In the genomic region with DNA sequence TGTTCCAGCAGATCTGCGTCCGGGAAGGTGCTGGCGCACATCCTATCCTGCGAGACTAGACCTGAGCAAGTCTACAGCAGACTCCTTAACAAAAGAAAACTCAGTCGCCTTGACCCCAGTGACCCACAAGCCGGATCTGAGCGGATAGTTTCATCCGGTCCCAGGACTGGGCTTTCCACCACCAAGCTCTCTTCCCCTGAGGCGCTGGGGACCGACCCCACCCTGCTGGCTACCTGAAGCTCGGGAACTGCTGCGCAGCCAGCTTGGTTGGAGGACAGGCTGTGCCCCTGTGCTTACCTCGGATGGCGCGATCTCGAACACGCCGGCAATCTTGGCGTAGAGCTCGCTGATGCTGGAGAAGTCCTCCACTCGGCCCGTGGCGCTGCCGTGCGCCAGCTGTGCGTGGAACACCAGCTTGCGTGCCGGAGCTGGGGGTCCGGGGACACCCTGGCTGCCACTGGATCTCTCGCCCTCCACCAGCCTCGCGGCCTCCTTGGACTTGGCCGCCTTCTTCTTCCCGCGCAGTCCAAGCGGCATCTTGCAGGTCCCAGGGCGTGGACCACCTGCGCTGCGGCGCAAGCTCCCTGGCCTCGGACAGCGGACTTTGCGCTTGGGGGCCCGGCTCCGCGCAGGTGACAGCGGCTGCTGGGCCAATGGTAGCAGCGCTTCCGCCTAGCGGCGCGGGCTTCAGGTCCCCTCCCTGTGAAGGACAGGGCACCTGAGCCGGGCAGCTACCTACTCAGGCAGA, we compare ENCODE assay signal across 9 mouse cellular contexts. TPM values are rescaled to one million over a fixed set of nuclear protein-coding genes. Genes with fewer than 3 reads are reported as not detected.
DNase-seq lines count a peak whose midpoint lies in the region; ATAC-seq and TF ChIP-seq lines count a peak whose summit lies in the region.
"Had no signal": no experiment of that assay in that cellular context is flagged by ENCODE, and none has a peak within 500 bp of the region (broad histone marks: within the 10 kb centered on the region; RNA-seq: fewer than 3 reads in every experiment).

No protein-coding gene starts in this region.

- no peak for TF ChIP-seq CTCF in ES-Bruce4 (IDR thresholded peaks at IDR 0.05; ENCODE audit: low read depth, low read length)

- H3K36me3 ChIP-seq in ES-Bruce4 (ENCODE audit: control insufficient read depth, insufficient read depth, low read length, poor library complexity, severe bottlenecking), result no peaks in the 10 kb centered on the region
- no peaks in the 10 kb centered on the region for H3K36me3 ChIP-seq in forebrain, embryonic 10.5 days (replicated peaks)
- no peaks in the 10 kb centered on the region for H3K36me3 ChIP-seq in hindbrain, embryonic 10.5 days
- peaks cover 10% of the 10 kb centered on the region for H3K36me3 ChIP-seq in megakaryocyte, embryonic 14.5 days (replicated peaks; ENCODE audit: low read length)
- no peaks in the 10 kb centered on the region for H3K36me3 ChIP-seq in stomach, embryonic 14.5 days (ENCODE audit: control insufficient read depth, insufficient read depth, low read length)

- H3K9me3 ChIP-seq in ES-Bruce4 (replicated peaks; ENCODE audit: control insufficient read depth, insufficient read depth, low read length, poor library complexity, severe bottlenecking), result no peaks in the 10 kb centered on the region
- no peaks in the 10 kb centered on the region; the same call in 1 of the 2 replicates for H3K9me3 ChIP-seq in forebrain, embryonic 10.5 days
- H3K9me3 ChIP-seq in hindbrain, embryonic 10.5 days, result 0 out of 2 replicates have a peak, but pooled peaks cover 3% of the 10 kb centered on the region
- H3K9me3 ChIP-seq in megakaryocyte, embryonic 14.5 days, result peaks cover 11% of the 10 kb centered on the region
- no peaks in the 10 kb centered on the region for H3K9me3 ChIP-seq in stomach, embryonic 14.5 days (ENCODE audit: control insufficient read depth, low read depth, low read length)

- peak; percentile 94 for TF ChIP-seq EP300 in ES-Bruce4 (IDR thresholded peaks at IDR 0.05; ENCODE audit: insufficient read depth, low read depth, low read length)

- intact Hi-C loops in left cerebral cortex, postnatal 36 days (cut with DNase I), result no loop called here

- H3K27ac ChIP-seq in ES-Bruce4 (ENCODE audit: insufficient read depth, low read length), result peak overlapping the region; percentile 86
- peak overlapping the region; percentile 79 for H3K27ac ChIP-seq in forebrain, embryonic 10.5 days
- H3K27ac ChIP-seq in hindbrain, embryonic 10.5 days, result peak overlapping the region; percentile 83
- H3K27ac ChIP-seq in stomach, embryonic 14.5 days (ENCODE audit: low read length), result peak overlapping the region; percentile 29; the same call in 1 of the 2 replicates

- H3K4me2 ChIP-seq in stomach, embryonic 14.5 days (replicated peaks; ENCODE audit: low read depth, low read length), result peak overlapping the region; percentile 97

- TF ChIP-seq POLR2A in ES-Bruce4 (IDR thresholded peaks at IDR 0.05; ENCODE audit: insufficient read depth, low read length), result no peak

- peak; percentile 80 for ATAC-seq in stomach, embryonic 14.5 days (ENCODE audit: insufficient number of reproducible peaks, insufficient read depth, low FRiP score, low read depth)

- H3K27me3 ChIP-seq in ES-Bruce4 (ENCODE audit: control insufficient read depth, insufficient read depth, low read length, poor library complexity, severe bottlenecking), result no peaks in the 10 kb centered on the region
- peaks cover 56% of the 10 kb centered on the region for H3K27me3 ChIP-seq in forebrain, embryonic 10.5 days (ENCODE audit: poor library complexity, severe bottlenecking)
- peaks cover 50% of the 10 kb centered on the region for H3K27me3 ChIP-seq in hindbrain, embryonic 10.5 days (ENCODE audit: insufficient read depth, poor library complexity, severe bottlenecking)
- H3K27me3 ChIP-seq in megakaryocyte, embryonic 14.5 days (replicated peaks), result peaks cover 17% of the 10 kb centered on the region
- H3K27me3 ChIP-seq in stomach, embryonic 14.5 days (ENCODE audit: control insufficient read depth, insufficient read depth, low read length), result no peaks in the 10 kb centered on the region

- DNase-seq in brain, adult 2 months (ENCODE audit: low read depth, low spot score), result peak; percentile 77
- peak; percentile 50 for DNase-seq in forebrain, embryonic 10.5 days (ENCODE audit: extremely low spot score, low spot score)
- DNase-seq in hindbrain, embryonic 10.5 days (ENCODE audit: low spot score), result peak; percentile 59
- DNase-seq in left cerebral cortex, postnatal 36 days (ENCODE audit: low spot score in 2 of 2), result peak; percentile 50 to 51
- no peak for DNase-seq in ovary, adult 18-20 months (ENCODE audit: low spot score)

- 1% methylated on average over 53 of the region's 53 CpGs for WGBS in forebrain, embryonic 10.5 days
- WGBS in hindbrain, embryonic 10.5 days, result 1% methylated on average over 53 of the region's 53 CpGs
- 3% methylated on average over 53 of the region's 53 CpGs for WGBS in stomach, embryonic 14.5 days

- no peaks in the 10 kb centered on the region for H3K4me1 ChIP-seq in ES-Bruce4 (ENCODE audit: control insufficient read depth, insufficient read depth, low read length)
- H3K4me1 ChIP-seq in forebrain, embryonic 10.5 days, result peaks cover 28% of the 10 kb centered on the region
- peaks cover 24% of the 10 kb centered on the region for H3K4me1 ChIP-seq in hindbrain, embryonic 10.5 days (replicated peaks)
- peaks cover 71% of the 10 kb centered on the region for H3K4me1 ChIP-seq in megakaryocyte, embryonic 14.5 days
- H3K4me1 ChIP-seq in stomach, embryonic 14.5 days (ENCODE audit: control insufficient read depth, insufficient read depth, low read length), result 0 out of 2 replicates have a peak, but pooled peaks cover 5% of the 10 kb centered on the region

- H3K4me3 ChIP-seq in ES-Bruce4 (ENCODE audit: low read depth, low read length), result peak overlapping the region; percentile 79
- H3K4me3 ChIP-seq in forebrain, embryonic 10.5 days, result peak overlapping the region; percentile 65
- H3K4me3 ChIP-seq in hindbrain, embryonic 10.5 days, result peak overlapping the region; percentile 70
- H3K4me3 ChIP-seq in megakaryocyte, embryonic 14.5 days (replicated peaks), result peak overlapping the region; percentile 93
- H3K4me3 ChIP-seq in stomach, embryonic 14.5 days (ENCODE audit: low read depth, low read length), result peak overlapping the region; percentile 47

- H3K9ac ChIP-seq in ES-Bruce4 (ENCODE audit: low read depth, poor library complexity, severe bottlenecking), result peak overlapping the region; percentile 40
- H3K9ac ChIP-seq in stomach, embryonic 14.5 days (replicated peaks; ENCODE audit: low read depth, low read length), result peak overlapping the region; percentile 28; the same call in 1 of the 2 replicates

RNA-seq across cellular contexts. Expression of a gene that starts 0.5 kb away (rescaled TPM):
- 17.1 and 19.9 TPM in 2 replicates for polyA plus RNA-seq in ES-Bruce4 (2011; ENCODE audit: insufficient read depth, insufficient read length, low read depth, missing spikeins)
- polyA plus RNA-seq in forebrain, embryonic 10.5 days (2016; fragmentation: Nextera tagmentation; extraction: Ambion mirVana), result 1.9 and 3.5 TPM in 2 replicates
- polyA plus RNA-seq in hindbrain, embryonic 10.5 days (2016; fragmentation: Nextera tagmentation; extraction: Ambion mirVana), result 2.6 and 2.9 TPM in 2 replicates
- 1 to 10 TPM; 3.8 to 7.9 TPM for total RNA-seq in left cerebral cortex, postnatal 36 days (2021)
- polyA plus RNA-seq in megakaryocyte, embryonic 14.5 days (2012; ENCODE audit: insufficient read depth, low replicate concordance), result 2.4 TPM in 1 of 2 replicates, not detected in the other
- polyA plus RNA-seq in stomach, embryonic 14.5 days (2014; fragmentation: Nextera tagmentation; extraction: Ambion mirVana), result 43.8 and 51.8 TPM in 2 replicates
- total RNA-seq: neutrophil, adult 5-6 weeks had no signal

RNA-seq across cellular contexts. Expression of a gene that starts 44.6 kb away (rescaled TPM):
- polyA plus RNA-seq in ES-Bruce4 (2011; ENCODE audit: insufficient read depth, insufficient read length, low read depth, missing spikeins), result 27.0 and 28.8 TPM in 2 replicates
- 16.2 and 18.8 TPM in 2 replicates for polyA plus RNA-seq in forebrain, embryonic 10.5 days (2016; fragmentation: Nextera tagmentation; extraction: Ambion mirVana)
- polyA plus RNA-seq in hindbrain, embryonic 10.5 days (2016; fragmentation: Nextera tagmentation; extraction: Ambion mirVana), result 19.9 and 21.2 TPM in 2 replicates
- 10 to 100 TPM; 62.8 to 72.6 TPM for total RNA-seq in left cerebral cortex, postnatal 36 days (2021)
- 5.3 TPM in 1 of 2 replicates, not detected in the other for polyA plus RNA-seq in megakaryocyte, embryonic 14.5 days (2012; ENCODE audit: insufficient read depth, low replicate concordance)
- polyA plus RNA-seq in stomach, embryonic 14.5 days (2014; fragmentation: Nextera tagmentation; extraction: Ambion mirVana), result 30.3 and 31.4 TPM in 2 replicates

RNA-seq across cellular contexts. Expression of a gene that starts 44.7 kb away (rescaled TPM):
- 406 and 417 TPM in 2 replicates for polyA plus RNA-seq in ES-Bruce4 (2011; ENCODE audit: insufficient read depth, insufficient read length, low read depth, missing spikeins)
- polyA plus RNA-seq in forebrain, embryonic 10.5 days (2016; fragmentation: Nextera tagmentation; extraction: Ambion mirVana), result 444 and 478 TPM in 2 replicates
- 321 and 408 TPM in 2 replicates for polyA plus RNA-seq in hindbrain, embryonic 10.5 days (2016; fragmentation: Nextera tagmentation; extraction: Ambion mirVana)
- total RNA-seq in left cerebral cortex, postnatal 36 days (2021), result 100 to 1,000 TPM in 1 of 2 experiments, 10 to 100 TPM in 1; 88.4 to 149 TPM
- 205 and 764 TPM in 2 replicates for polyA plus RNA-seq in megakaryocyte, embryonic 14.5 days (2012; ENCODE audit: insufficient read depth, low replicate concordance)
- polyA plus RNA-seq in stomach, embryonic 14.5 days (2014; fragmentation: Nextera tagmentation; extraction: Ambion mirVana), result 252 and 265 TPM in 2 replicates

Comparison
In these comparisons a context has a peak if more than half of its experiments do, and no peak if none do; other contexts are left out.
1. H3K27ac ChIP-seq: peak in every context shown above with its lines; median percentile 86 in ES-Bruce4; 83 in hindbrain, embryonic 10.5 days; 79 in forebrain, embryonic 10.5 days; 29 in stomach, embryonic 14.5 days.